Mouse (Mus musculus): ENCODE results near the gene Prr23a2. TPM values are rescaled to one million over a fixed set of nuclear protein-coding genes. Genes with fewer than 3 reads are reported as not detected.
A peak's percentile ranks its signal among the peaks of the same experiment; 100 is the strongest.

The Prr23a2 gene
- polyA plus RNA-seq, 1 experiment from 2014 or later, result not detected

DNA sequence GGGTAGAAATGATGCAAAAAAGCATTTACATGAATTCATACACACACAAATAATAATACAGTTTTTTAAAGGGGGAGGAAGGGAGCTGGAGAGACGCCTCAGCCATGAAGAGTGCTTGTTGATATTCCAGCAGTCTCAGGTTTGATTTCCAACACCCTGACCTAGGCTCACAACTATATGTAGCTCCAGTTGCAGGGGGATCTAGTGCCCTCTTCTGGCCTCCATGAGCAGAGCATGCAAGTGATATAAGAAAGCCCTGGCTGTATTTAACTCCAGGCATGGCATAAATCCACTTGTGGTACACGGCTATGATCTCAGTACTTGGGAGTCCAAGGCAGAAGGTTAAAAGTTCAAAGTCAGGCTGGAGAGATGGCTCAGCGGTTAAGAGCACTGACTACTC is 7.2 kb downstream of the Prr23a2 start:
- 85% methylated on average over 3 of the region's 3 CpGs for WGBS
- ATAC-seq (ENCODE audit: low FRiP score), result no peak
- Histone ChIP-seq H3K27me3 (replicated peaks) (0 out of 2 replicates have a peak, but pooled peaks cover 2% of the 10 kb centered on the region), H3K4me1 (no peaks in the 10 kb centered on the region), H3K36me3 (no peaks in the 10 kb centered on the region), H3K4me2 (no peak overlapping the region), H3K9me3 (replicated peaks) (no peaks in the 10 kb centered on the region; the same call in 1 of the 2 replicates), H3K4me3 (replicated peaks) (no peak overlapping the region), H3K27ac (replicated peaks) (no peak overlapping the region), H3K9ac (replicated peaks) (no peak overlapping the region)

DNA sequence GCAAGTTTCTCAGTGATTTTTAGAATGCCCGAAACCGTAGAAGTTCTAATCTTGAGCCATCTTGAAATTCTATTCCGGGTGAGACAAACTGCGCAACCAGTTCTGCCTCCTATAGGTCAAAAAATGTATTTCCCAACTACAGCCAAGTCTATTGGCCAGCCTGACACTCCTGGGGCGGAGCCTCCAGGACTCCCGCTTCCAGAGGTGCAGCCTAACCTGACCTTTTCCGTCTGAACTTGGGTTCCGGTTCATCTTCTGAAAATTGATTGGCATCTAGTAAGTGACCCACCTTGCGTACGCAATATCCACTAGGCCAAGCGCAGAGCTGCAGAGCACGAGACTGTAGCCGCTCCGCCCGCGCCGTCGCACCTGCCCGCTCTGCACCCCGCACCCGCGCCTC is 8.3 kb downstream of the Prr23a2 start, which contains the start of gene Prr23a3:
TSS of gene Prr23a3 (plus strand) at position 197 of the 400 bp plus-strand sequence.
- Histone ChIP-seq H3K4me2 (peak within 1 kb of the TSS; percentile 13; the same call in 1 of the 2 replicates), H3K4me1 (no peaks in the 10 kb centered on the region), H3K9me3 (replicated peaks) (no peaks in the 10 kb centered on the region; the same call in 1 of the 2 replicates), H3K27me3 (replicated peaks) (0 out of 2 replicates have a peak, but pooled peaks cover 2% of the 10 kb centered on the region), H3K36me3 (no peaks in the 10 kb centered on the region), H3K4me3 (replicated peaks) (no peak within 1 kb of the TSS), H3K9ac (replicated peaks) (no peak within 1 kb of the TSS), H3K27ac (replicated peaks) (no peak within 1 kb of the TSS)
- no peak for ATAC-seq (ENCODE audit: low FRiP score)
- WGBS, result 57% methylated on average over 22 of the region's 22 CpGs

DNA sequence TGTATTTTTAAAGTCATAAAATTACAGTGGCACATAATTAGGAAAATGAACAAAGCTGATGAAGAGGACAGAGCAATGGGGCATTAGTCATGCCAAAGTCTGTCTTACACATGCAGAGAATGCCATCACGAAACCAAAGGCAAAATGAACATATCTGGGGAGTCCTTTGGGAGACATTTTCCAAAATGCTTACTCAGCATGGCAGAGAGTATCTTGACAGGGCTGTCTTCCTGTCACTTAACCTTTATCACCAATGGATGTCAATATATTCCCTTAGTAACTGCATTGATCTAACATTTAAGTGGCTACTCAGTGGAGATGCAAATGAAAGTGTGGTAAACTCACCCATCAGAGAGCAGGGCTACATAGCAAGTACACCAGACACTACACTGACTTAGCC is 45.2 kb downstream of the Prr23a2 start:
- H3K4me1 ChIP-seq, result no peaks in the 10 kb centered on the region
- no peaks in the 10 kb centered on the region for H3K36me3 ChIP-seq
- ATAC-seq (ENCODE audit: low FRiP score), result no peak
- no peaks in the 10 kb centered on the region for H3K27me3 ChIP-seq (replicated peaks)
- H3K4me3 ChIP-seq (replicated peaks), result no peak overlapping the region
- WGBS, result 70% methylated on average over 1 of the region's 1 CpGs
- no peak overlapping the region for H3K4me2 ChIP-seq
- peaks cover 7% of the 10 kb centered on the region for H3K9me3 ChIP-seq (replicated peaks)
- no peak overlapping the region for H3K27ac ChIP-seq (replicated peaks)
- H3K9ac ChIP-seq (replicated peaks), result no peak overlapping the region

DNA sequence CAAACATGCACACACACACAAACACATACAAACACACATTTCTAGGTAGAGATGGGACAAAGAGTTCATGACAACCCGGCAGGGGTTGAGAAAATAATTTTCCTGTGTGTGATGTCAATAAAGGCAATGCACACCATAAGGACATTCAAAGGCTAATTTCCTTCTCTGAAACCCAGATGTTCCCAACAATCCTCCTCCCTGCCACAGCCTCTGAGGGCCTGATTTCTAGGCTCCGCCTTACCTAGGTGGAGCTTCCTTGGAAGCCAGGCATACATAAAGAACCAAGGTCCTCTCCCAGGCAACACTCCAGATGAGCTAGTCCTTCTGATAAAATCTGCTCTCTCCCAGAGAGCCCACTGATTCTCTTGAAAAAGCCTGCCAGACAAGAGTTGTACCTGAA is 46.5 kb downstream of the Prr23a2 start, which contains the start of gene 7420426K07Rik:
TSS of gene 7420426K07Rik (plus strand) at position 301 of the 400 bp plus-strand sequence.
- H3K4me1 ChIP-seq, result no peaks in the 10 kb centered on the region
- WGBS, result 95% methylated on average over 2 of the region's 2 CpGs
- H3K4me3 ChIP-seq (replicated peaks), result no peak within 1 kb of the TSS
- no peak within 1 kb of the TSS for H3K4me2 ChIP-seq
- no peak within 1 kb of the TSS for H3K9ac ChIP-seq (replicated peaks)
- H3K27me3 ChIP-seq (replicated peaks), result no peaks in the 10 kb centered on the region
- no peaks in the 10 kb centered on the region for H3K9me3 ChIP-seq (replicated peaks)
- no peak for ATAC-seq (ENCODE audit: low FRiP score)
- H3K36me3 ChIP-seq, result no peaks in the 10 kb centered on the region
- no peak within 1 kb of the TSS for H3K27ac ChIP-seq (replicated peaks)

Other genes with a start within 250 kb of the Prr23a2 start
- 0.18 and 0.42 TPM in 2 replicates for gene Prr23a1, start 14.0 kb upstream of the Prr23a2 start, polyA plus RNA-seq (2015; fragmentation: Nextera tagmentation; extraction: Ambion mirVana)
- gene Prr23a3, start 8.3 kb downstream of the Prr23a2 start, polyA plus RNA-seq (2015; fragmentation: Nextera tagmentation; extraction: Ambion mirVana), result not detected in 2 replicates
- not detected in 2 replicates for gene 7420426K07Rik, start 46.6 kb downstream of the Prr23a2 start, polyA plus RNA-seq (2015; fragmentation: Nextera tagmentation; extraction: Ambion mirVana)
- gene Foxl2, start 98.8 kb downstream of the Prr23a2 start, polyA plus RNA-seq (2015; fragmentation: Nextera tagmentation; extraction: Ambion mirVana), result 0.49 and 0.55 TPM in 2 replicates
- 106 and 117 TPM in 2 replicates for gene Faim, start 129.9 kb downstream of the Prr23a2 start, polyA plus RNA-seq (2015; fragmentation: Nextera tagmentation; extraction: Ambion mirVana)
- 0.50 TPM in 1 of 2 replicates, not detected in the other for gene Gm1123, start 179.2 kb downstream of the Prr23a2 start, polyA plus RNA-seq (2015; fragmentation: Nextera tagmentation; extraction: Ambion mirVana)

Data from neural tube, embryonic 15.5 days (tissue).